Mouse (Mus musculus) lung, adult 2 months (tissue): ENCODE measurements around the gene Olfr740. TPM values are rescaled to one million over a fixed set of nuclear protein-coding genes. Genes with fewer than 3 reads are reported as not detected.

Experiments
- DNase-seq: peaks from one replicate; pipeline ENCODE4 v3.0.0; 2022
- H3K4me1 ChIP-seq: fragments of 200-500 bp; 2 replicates; pipeline ENCODE4 v1.6.1; 2011; ENCODE audit warnings: low read length; ENCODE audit not compliant: control insufficient read depth, insufficient read depth
- H3K4me3 ChIP-seq: fragments of 200-500 bp; replicated peaks from 2 replicates; pipeline ENCODE3; 2011; ENCODE audit warnings: low read depth, mild to moderate bottlenecking, control low read depth, low read length; ENCODE audit errors: extremely low read depth
- CTCF ChIP-seq: fragments of 200-500 bp; IDR thresholded peaks from 2 replicates; pipeline ENCODE4 v1.5.1; 2011; ENCODE audit warnings: mild to moderate bottlenecking, low read length, control low read depth; ENCODE audit not compliant: insufficient read depth
- POLR2A ChIP-seq: fragments of 200-500 bp; IDR thresholded peaks from 2 replicates; pipeline ENCODE4 v1.6.1; 2011; ENCODE audit warnings: low read depth, mild to moderate bottlenecking, control low read depth, low read length, borderline replicate concordance; ENCODE audit errors: extremely low read depth
- WGBS: fragments of 180-500 bp; shearing (Covaris S2); methylation state at CpG from one replicate; pipeline ENCODE4 v1.1.7; 2018; 5-methylcytosine and 5-hydroxymethylcytosine counted together
- polyA plus RNA-seq: library from polyadenylated mRNA; depleted of rRNA; stranded (reverse); fragments of >200 nt; gene quantifications from 2 replicates; pipeline ENCODE4 v1.2.3, GENCODE M21; 2012; rRNA removed

Olfr740 gene
- not detected in 2 replicates for polyA plus RNA-seq

DNA sequence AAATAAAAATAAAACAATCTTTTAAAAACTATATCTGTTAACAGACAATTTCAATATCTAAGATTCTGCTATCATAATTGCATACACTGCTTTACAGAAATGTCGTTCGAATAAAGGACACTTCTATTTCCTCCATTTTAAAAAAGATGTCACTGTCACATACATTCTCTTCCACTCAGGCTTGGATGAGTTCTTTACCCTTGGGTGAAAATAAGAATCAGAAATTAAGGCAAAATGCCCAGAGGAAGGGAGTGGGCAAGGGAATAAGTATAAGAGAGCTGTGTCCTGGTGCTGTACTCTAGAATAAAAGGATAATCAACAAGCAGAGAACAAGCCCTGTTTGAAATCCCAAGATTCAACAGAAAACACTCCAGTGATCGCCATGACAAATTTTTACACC lies at the start of gene Olfr740:
Gene Olfr740 (plus strand): TSS at position 301 of the 400 bp plus-strand sequence.
- WGBS = 73% methylated on average over 3 of the region's 3 CpGs
- DNase-seq = no peak
- H3K4me3 ChIP-seq = no peak within 1 kb of the TSS
- no peaks in the 10 kb centered on the region for H3K4me1 ChIP-seq
- TF ChIP-seq CTCF (no peak), POLR2A (no peak)

DNA sequence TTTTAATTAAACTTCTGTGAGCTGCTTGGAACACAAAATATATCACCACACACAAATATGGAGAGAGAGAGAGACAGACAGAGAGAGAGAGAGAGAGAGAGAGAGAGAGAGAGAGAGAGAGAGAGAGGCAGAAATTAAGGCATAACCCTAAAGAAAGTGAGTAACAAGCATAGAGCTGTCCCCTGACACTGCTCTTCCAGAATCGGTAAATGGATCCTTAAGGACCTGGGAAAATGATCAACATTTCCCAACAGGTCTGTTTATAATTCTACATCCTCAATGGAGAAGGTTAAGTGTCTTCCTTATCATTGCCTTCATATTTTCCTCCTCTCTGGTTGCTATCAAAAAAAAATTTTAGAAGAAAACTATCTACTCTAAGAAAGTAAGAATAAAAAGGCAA lies 38.1 kb upstream of the Olfr740 start, which contains the start of gene Olfr738:
Gene Olfr738 (plus strand): TSS at position 301 of the 400 bp plus-strand sequence.
- DNase-seq = no peak
- TF ChIP-seq CTCF (no peak), POLR2A (no peak)

DNA sequence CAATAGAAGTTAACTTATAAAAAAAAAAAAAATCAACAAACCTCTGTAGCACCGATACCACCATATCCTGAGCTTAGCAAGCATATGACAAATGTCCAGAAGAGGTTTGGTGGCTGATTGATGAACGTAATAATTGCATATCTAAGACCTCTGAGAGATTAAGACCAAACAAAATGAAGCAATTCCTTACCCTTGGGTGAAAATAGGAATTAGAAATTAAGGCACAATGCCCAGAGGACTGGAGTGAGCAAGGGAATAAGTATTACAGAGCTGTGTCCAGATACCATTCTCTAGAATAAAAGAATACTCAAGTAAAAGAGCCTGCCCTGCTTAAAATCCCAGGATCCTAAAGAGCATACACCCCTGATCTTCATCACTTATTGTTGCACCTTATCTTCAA lies 27.0 kb upstream of the Olfr740 start, which contains the start of gene Olfr739:
Gene Olfr739 (plus strand): TSS at position 301 of the 400 bp plus-strand sequence.
- WGBS = 63% methylated on average over 2 of the region's 2 CpGs
- DNase-seq = no peak
- no peak for TF ChIP-seq POLR2A
- H3K4me1 ChIP-seq = no peaks in the 10 kb centered on the region
- no peak within 1 kb of the TSS for H3K4me3 ChIP-seq

More for the DNA sequence above, 38.1 kb upstream of the Olfr740 start, which contains the start of gene Olfr738:
- Histone ChIP-seq H3K4me3 (no peak within 1 kb of the TSS), H3K4me1 (no peaks in the 10 kb centered on the region)
- WGBS = 88% methylated on average over 1 of the region's 1 CpGs

DNA sequence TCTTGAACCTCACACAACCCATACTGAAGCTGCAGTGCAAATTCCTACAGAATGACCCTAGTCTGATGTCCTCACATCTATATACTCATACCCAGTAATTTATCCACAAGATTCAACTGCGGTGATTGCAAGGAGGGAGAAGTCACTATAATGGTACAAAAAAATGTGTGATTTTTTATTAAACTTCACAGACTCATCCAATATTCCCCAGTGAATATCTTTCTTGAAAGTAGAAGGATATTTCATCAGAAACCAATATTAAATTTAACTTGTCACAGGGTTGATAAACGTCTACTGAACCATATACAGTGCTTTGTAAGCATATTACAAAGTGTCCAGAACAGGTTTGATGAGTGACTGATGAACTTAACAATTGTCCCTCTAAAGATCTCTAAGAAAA lies 27.1 kb downstream of the Olfr740 start, which contains the start of gene Olfr741:
Gene Olfr741 (plus strand): TSS at position 301 of the 400 bp plus-strand sequence.
- WGBS = 61% methylated on average over 2 of the region's 2 CpGs
- Histone ChIP-seq H3K4me1 (no peaks in the 10 kb centered on the region), H3K4me3 (no peak within 1 kb of the TSS)
- TF ChIP-seq POLR2A (no peak), CTCF (no peak)
- DNase-seq = no peak

DNA sequence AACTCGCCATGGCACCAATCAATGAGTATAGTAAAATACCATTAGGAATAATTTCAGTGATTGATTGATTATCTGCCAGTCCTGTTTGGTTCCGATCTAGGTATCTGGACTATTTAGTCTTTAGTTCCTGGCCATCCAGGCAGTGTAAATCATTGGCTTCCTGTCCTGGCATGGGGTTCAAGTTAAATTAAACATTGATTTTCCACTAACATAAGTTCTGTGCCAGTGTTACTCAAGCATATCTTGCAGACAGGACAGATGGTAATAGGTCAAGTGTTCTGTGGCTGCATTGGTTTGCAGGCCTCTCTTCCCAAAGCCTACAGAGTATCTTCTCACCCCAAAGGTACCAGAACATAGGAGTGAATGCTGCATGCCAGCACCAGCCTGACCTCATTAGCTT lies 33.1 kb downstream of the Olfr740 start:
- no peak for DNase-seq
- WGBS = 54% methylated on average over 2 of the region's 2 CpGs
- Histone ChIP-seq H3K4me3 (no peak overlapping the region), H3K4me1 (no peaks in the 10 kb centered on the region)
- TF ChIP-seq CTCF = no peak
- no peak for TF ChIP-seq POLR2A

DNA sequence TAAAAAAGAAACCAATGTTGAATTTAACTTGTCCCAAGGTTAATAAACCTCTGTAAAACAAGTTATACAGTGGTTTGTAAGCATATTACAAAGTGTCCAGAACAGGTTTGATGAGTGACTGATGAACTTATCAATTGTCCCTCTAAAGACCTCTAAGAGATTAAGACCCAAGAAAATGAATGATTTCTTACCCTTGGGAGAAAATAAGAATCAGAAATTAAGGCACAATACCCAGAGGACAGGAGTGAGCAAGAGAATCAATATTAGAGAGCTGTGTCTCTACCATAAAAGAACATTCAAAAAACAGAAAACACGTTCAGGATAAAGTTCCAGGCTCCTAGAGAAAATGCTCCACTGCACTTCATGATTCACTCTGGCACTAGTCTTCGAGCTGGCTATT lies 58.0 kb downstream of the Olfr740 start, which contains the start of gene Olfr742:
Gene Olfr742 (plus strand): TSS at position 301 of the 400 bp plus-strand sequence.
- H3K4me1 ChIP-seq = no peaks in the 10 kb centered on the region
- no peak within 1 kb of the TSS for H3K4me3 ChIP-seq
- 42% methylated on average over 2 of the region's 2 CpGs for WGBS
- no peak for DNase-seq
- TF ChIP-seq POLR2A (no peak), CTCF (no peak)

Other genes starting within 250 kb of the Olfr740 start
- not detected in 2 replicates for gene Olfr731, start 203.7 kb upstream of the Olfr740 start, polyA plus RNA-seq
- gene Olfr732, start 161.3 kb upstream of the Olfr740 start, polyA plus RNA-seq = not detected in 2 replicates
- gene Olfr733, start 144.0 kb upstream of the Olfr740 start, polyA plus RNA-seq = not detected in 2 replicates
- gene Olfr734, start 118.8 kb upstream of the Olfr740 start, polyA plus RNA-seq = not detected in 2 replicates
- not detected in 2 replicates for gene Olfr735, start 96.7 kb upstream of the Olfr740 start, polyA plus RNA-seq
- 0.44 and 0.57 TPM in 2 replicates for gene Tlr11, start 87.6 kb upstream of the Olfr740 start, polyA plus RNA-seq
- not detected in 2 replicates for gene Olfr736, start 64.4 kb upstream of the Olfr740 start, polyA plus RNA-seq
- not detected in 2 replicates for gene Olfr738, start 38.0 kb upstream of the Olfr740 start, polyA plus RNA-seq
- not detected in 2 replicates for gene Olfr739, start 26.9 kb upstream of the Olfr740 start, polyA plus RNA-seq
- gene Olfr741, start 27.2 kb downstream of the Olfr740 start, polyA plus RNA-seq = not detected in 2 replicates
- gene Olfr742, start 58.1 kb downstream of the Olfr740 start, polyA plus RNA-seq = not detected in 2 replicates
- gene Olfr743, start 76.3 kb downstream of the Olfr740 start, polyA plus RNA-seq = not detected in 2 replicates
- not detected in 2 replicates for gene Olfr744, start 169.3 kb downstream of the Olfr740 start, polyA plus RNA-seq
- not detected in 2 replicates for gene Olfr745, start 193.8 kb downstream of the Olfr740 start, polyA plus RNA-seq
- not detected in 2 replicates for gene Olfr746, start 201.5 kb downstream of the Olfr740 start, polyA plus RNA-seq
- not detected in 2 replicates for gene Olfr747, start 247.7 kb downstream of the Olfr740 start, polyA plus RNA-seq